Mouse (Mus musculus) brain, adult 10 weeks (tissue): ENCODE results near the gene Sgta. TPM values are rescaled to one million over a fixed set of nuclear protein-coding genes. Genes with fewer than 3 reads are reported as not detected.

Experiments
- polyA plus RNA-seq: library from polyadenylated mRNA; stranded (reverse); fragments of 350-450 nt; fragmentation: Illumina TruSeq; extraction: RNeasy Lipid Tissue Mini Kit (QIAGEN cat#74804); gene quantifications from one replicate; pipeline ENCODE4 v1.2.3, GENCODE M21; 2015; ENCODE audit warnings: low read depth, low replicate concordance

Sgta gene
- 171 TPM for polyA plus RNA-seq

DNA sequence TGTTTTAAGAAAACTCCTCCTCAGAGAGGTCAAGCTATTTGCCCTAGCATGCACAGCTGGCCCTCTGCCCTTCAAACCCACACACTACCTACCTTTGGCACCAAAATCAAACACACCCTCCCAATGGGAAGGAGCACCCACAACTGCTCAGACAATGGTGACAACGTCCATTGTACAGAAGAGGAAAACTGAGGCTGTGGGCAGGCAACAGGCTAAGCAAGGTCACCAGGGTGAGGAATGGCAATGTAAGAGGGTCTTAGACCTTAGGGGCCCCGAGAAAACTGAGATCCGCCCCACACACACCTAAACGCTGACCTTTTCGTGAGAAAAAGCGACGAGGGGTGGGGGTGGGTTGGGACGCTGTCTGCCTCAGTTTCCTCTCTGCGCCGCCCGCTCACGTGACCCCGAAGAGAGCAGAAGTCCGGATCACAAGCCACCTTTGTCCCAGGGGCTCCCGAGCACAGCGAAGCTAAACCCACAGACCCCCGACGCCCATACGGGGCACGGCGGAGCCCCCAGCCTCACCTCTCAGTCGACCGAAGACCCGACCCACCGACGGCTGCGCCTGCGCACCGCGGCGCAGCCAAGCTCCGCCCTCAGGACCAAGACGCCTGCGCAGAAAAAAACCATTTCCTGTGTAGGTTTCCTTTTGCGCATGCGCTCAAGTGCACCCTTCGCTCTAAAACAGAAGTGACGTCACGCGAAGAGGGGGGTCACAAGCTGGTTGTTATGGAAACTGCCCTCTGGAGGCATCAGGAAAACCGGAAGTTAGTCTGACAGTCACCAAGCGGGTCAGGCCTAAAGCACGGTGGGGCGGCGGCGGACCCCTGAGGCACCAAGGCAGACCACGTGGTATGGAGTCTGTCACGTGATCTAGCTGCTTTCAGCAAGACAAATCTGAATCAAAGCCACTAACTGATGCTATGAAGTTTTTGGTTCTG is at the start of gene Sgta:
Gene Sgta, minus strand, starts transcription at position 579 of the 941 bp plus-strand sequence.

DNA sequence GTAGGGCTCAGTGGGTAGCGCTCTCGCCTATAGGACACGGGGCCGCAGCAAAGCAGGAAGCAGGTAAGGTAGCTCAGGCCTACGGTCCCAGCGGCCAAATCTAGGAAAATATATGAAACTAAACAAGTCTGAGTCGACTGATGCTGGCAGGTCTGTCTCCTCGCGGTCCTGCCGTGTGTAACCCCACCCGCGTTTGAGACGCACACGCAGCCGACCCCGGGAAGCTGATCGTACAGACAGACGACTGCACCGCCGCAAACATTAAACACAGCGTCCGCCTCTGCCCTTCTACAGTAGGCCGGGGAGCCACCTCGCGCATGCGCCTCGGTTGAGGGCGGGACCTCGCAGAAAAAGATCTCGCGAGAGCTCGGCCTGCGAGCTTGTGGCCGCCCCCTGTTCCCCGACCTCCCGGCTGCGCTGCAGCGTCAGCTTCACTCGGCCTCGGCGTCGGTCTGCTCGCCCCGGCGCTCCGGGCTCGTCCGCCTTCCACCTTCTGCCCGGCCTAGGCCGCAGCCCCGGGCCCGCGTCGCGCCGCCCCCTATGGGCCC is 45.7 kb upstream of the Sgta start, which contains the start of gene Map2k2:
Gene Map2k2, plus strand, starts transcription at position 351 of the 548 bp plus-strand sequence.

DNA sequence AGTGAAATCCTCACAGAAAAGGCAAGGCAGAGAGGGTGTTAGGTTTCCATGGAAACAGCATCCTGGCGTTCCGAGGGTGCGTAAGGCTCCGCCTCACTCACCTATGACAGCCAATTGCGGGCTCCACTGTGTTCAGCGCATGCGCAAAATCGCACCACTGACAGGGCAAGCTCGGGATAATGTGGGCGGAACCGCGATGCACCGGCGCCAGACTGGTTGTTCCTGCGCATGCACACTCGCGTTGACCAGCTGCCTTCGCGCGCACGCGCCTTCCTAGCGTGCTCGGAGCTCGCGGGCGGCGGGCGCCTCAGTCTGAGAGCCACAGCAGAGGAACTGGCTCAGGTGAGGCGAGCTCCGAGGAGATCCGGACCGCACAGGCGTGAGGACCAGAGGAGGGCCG is 9.9 kb upstream of the Sgta start, which contains the start of gene Thop1:
Gene Thop1, plus strand, starts transcription at position 200 of the 400 bp plus-strand sequence.

DNA sequence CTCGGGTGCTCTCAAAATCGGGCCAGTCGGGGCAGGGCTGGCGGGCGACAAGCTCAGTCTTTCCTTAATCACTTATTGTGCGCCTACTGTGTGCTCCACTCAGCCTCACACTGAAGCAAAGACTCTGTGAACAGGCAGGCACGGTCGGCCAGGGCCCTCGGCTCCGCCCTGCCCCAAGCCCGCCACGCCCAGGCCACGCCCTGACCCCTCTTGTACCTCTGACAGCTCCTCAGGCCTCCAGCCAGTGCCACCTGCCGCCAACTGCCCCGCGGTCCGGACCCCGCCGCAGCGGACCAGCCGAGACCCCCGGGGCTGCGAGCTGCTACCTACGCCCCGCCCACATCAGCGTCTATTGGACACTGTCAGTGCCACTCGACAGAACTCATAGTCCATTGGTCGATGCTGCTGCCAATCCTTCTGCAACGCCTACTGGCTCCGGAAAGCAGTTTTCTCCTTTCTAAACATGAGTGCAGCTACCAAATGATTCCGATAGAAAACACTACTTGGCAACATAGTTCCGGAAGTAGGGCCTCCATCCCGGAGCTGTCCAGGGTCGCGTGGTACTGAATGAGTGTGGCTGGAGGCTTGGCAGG is 22.9 kb downstream of the Sgta start, which contains the start of gene Slc39a3:
Gene Slc39a3, minus strand, starts transcription at position 439 of the 593 bp plus-strand sequence.

DNA sequence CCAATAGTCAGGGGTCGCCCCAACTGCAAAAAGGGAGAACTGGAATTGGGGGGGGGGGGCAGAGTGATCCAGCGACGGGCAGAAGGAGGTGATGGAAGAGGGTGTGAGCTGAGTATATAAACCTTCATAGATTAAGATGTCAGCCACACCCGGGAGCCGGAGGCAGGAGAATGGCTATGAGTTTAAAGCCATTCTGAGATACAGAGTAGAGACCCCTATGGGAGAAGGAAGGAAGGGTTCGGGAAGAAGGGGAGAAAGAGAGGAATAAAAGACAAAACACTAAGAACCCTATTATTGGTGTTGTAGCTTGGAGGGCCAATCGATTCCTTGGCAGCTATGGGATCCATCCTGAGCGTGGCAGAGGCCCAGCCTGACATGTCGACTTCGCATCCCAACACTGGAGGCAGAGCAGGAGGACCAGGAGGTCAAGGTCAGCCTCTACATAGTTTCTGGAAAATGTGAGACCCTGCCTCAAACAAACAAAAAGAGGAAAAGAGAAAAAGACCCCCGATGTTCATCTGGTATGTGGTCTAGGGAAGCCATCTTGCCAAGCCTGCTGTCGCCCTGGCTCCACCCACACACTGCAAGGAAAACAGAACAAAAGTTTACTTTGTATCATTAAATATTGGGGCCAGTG is 34.2 kb downstream of the Sgta start, which contains the start of gene Diras1:
Gene Diras1, minus strand, starts transcription at position 24 of the 637 bp plus-strand sequence.

DNA sequence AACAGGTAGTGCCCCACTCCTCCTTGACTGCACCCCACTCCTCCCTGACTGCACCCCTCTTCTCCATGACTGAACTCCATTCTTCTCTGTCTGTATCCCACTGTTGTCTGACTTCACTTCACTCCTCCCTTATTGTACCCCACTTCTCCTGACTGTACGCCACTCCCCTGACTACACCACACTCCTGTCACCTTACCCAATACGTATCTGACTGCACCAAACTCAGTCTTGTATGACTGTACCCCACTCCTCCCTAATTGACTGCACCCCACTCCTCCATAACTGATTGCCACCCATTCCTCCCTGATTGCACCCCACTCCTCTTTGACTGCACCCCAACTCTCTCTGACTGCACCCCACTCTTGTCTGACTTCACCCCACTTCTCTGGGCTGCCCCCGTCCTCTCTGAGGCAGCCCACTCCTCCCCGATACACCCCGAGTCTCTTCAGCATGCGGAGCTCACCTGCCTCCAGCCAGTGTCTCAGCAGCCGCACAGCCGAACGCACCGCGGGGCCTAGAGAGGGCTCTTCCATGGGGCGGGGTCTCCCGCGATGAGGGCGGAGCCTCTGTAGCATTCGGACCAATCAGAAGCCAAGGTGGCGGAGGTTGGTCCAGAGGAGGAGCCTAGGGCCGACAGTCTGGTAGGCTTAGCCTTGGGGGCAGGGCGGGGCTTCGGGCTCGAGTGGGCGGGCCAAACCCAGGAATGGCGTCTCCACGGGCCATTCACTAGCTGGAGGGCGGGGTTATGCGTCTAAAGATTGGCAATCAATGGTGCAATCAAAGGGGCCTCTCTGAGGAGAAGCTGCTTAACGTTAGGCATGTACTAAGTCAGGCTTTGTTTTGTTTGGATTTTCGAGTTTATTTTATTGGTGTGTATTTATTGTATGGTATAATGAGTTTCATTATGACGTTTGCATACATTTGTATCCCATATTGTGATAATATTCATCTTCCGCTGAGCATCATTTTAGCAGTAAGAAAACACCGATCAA is 45.3 kb downstream of the Sgta start, which contains the start of gene Gng7:
Gene Gng7, minus strand, starts transcription at position 553 of the 992 bp plus-strand sequence.

Other genes starting within 250 kb of the Sgta start
- 4.0 TPM for gene Jsrp1, start 246.7 kb downstream of the Sgta start, polyA plus RNA-seq
- 912 TPM for gene Oaz1, start 233.5 kb downstream of the Sgta start, polyA plus RNA-seq
- 20.1 TPM for gene Lingo3, start 216.1 kb downstream of the Sgta start, polyA plus RNA-seq
- 197 TPM for gene Lsm7, start 205.0 kb downstream of the Sgta start, polyA plus RNA-seq
- gene Sppl2b, start 204.9 kb downstream of the Sgta start, polyA plus RNA-seq, result 38.1 TPM
- gene Tmprss9, start 188.3 kb downstream of the Sgta start, polyA plus RNA-seq, result 0.33 TPM
- gene Timm13, start 159.2 kb downstream of the Sgta start, polyA plus RNA-seq, result 182 TPM
- gene Lmnb2, start 141.9 kb downstream of the Sgta start, polyA plus RNA-seq, result 15.5 TPM
- 15.9 TPM for gene Gadd45b, start 130.1 kb downstream of the Sgta start, polyA plus RNA-seq
- gene Gng7, start 45.2 kb downstream of the Sgta start, polyA plus RNA-seq, result 167 TPM
- 90.3 TPM for gene Diras1, start 34.5 kb downstream of the Sgta start, polyA plus RNA-seq
- 48.1 TPM for gene Slc39a3, start 22.8 kb downstream of the Sgta start, polyA plus RNA-seq
- 39.4 TPM for gene Thop1, start 9.9 kb upstream of the Sgta start, polyA plus RNA-seq
- gene Creb3l3, start 38.7 kb upstream of the Sgta start, polyA plus RNA-seq, result 0.51 TPM
- gene Map2k2, start 45.7 kb upstream of the Sgta start, polyA plus RNA-seq, result 96.3 TPM
- gene Zbtb7a, start 75.0 kb upstream of the Sgta start, polyA plus RNA-seq, result 45.3 TPM
- 17.8 TPM for gene Pias4, start 107.7 kb upstream of the Sgta start, polyA plus RNA-seq
- 804 TPM for gene Eef2, start 116.5 kb upstream of the Sgta start, polyA plus RNA-seq
- gene Dapk3, start 122.8 kb upstream of the Sgta start, polyA plus RNA-seq, result 65.2 TPM
- gene 4930442H23Rik, start 123.7 kb upstream of the Sgta start, polyA plus RNA-seq, result not detected
- not detected for gene Nmrk2, start 141.9 kb upstream of the Sgta start, polyA plus RNA-seq
- 148 TPM for gene Atcay, start 170.7 kb upstream of the Sgta start, polyA plus RNA-seq
- 39.4 TPM for gene Zfr2, start 173.0 kb upstream of the Sgta start, polyA plus RNA-seq
- gene Matk, start 192.8 kb upstream of the Sgta start, polyA plus RNA-seq, result 194 TPM
- 82.8 TPM for gene Mrpl54, start 206.8 kb upstream of the Sgta start, polyA plus RNA-seq
- gene Apba3, start 206.8 kb upstream of the Sgta start, polyA plus RNA-seq, result 30.7 TPM
- 0.57 TPM for gene Tjp3, start 231.4 kb upstream of the Sgta start, polyA plus RNA-seq
- gene Pip5k1c, start 232.8 kb upstream of the Sgta start, polyA plus RNA-seq, result 246 TPM